Mouse (Mus musculus) liver, postnatal 0 days (tissue): ENCODE data around the gene Olfr373.

Experiments
- CTCF ChIP-seq: sonication (generic); IDR thresholded peaks from 2 replicates; pipeline ENCODE4 v1.5.1; 2016; ENCODE audit warnings: antibody characterized with exemption, low read depth
- EP300 ChIP-seq: IDR thresholded peaks from 2 replicates; pipeline ENCODE4 v1.6.1; 2016; ENCODE audit warnings: antibody characterized with exemption, low read depth, mild to moderate bottlenecking

DNA sequence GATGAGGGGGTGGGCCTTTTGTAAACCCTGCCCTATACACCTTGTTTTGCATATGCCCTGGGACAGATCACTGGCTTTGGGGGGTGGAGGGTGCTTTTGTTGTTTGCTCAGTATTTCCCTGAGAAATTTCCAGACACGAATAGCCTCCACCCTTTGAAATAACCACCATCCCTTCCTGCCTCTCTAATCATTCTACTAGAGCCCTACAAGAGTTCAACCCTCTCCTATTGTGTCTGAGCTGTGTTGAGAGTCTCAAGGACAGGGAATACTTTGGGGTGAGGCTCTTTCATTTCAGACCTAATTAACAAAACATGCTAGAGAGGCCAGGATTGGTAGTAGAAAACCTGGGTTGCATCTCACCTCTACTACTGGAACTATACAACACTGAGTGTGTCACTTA is 66.1 kb downstream of the Olfr373 start:
- TF ChIP-seq CTCF (no peak), EP300 (no peak)
